Mouse (Mus musculus): ENCODE results near the gene Ykt6.

DNA sequence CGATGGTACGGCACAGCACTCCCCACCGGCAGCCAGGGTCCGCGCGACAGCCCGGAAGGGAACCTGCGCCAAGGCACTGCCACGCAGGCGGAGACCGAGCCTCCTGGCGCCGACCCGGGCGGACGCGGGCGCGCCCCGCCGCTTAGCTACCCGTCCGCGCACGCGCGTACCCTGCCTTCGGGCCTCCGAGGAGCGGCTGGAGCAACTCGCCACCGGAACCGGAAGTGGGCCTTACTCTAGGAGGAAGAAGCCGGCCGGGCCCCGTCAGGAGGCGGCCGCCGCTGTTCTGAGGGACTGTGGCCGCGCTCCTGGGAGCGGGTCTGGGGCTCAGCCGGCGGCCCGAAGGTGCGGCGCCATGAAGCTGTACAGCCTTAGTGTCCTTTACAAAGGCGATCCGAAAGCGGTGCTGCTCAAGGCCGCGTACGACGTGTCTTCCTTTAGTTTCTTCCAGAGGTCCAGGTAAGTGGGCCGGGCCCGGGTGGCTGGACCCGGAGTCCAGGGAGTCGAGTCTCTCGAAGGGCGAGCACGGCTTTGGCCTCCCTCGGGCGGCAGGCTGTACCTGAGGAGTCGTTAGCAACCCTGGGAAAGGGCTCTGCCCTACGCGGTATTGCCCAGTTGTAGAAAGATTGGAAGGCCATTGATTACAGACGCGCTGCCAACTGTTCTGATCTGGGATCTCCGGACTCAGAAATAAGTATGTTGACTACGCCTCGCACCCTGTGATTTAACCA lies at the start of gene Ykt6:
- TF ChIP-seq POLR2A (IDR thresholded peaks at IDR 0.05; ENCODE audit: control insufficient read depth, low read depth, low read length) (peak; percentile 66), CTCF (IDR thresholded peaks at IDR 0.05; ENCODE audit: control insufficient read depth, insufficient read depth, insufficient replicate concordance, low read depth, low read length) (no peak)
